Mouse (Mus musculus) embryonic fibroblast, embryonic 13.5 days (primary cell): ENCODE measurements around the gene Actr8.

Source experiments
- CTCF ChIP-seq: IDR thresholded peaks from 2 replicates; pipeline ENCODE4 v1.5.1; 2011; ENCODE audit warnings: mild to moderate bottlenecking, control low read depth, low read length, moderate library complexity, borderline replicate concordance; ENCODE audit not compliant: insufficient read depth
- POLR2A ChIP-seq: IDR thresholded peaks from 2 replicates; pipeline ENCODE4 v1.6.1; 2011; ENCODE audit warnings: low read depth, mild to moderate bottlenecking, control low read depth, low read length, moderate library complexity

DNA sequence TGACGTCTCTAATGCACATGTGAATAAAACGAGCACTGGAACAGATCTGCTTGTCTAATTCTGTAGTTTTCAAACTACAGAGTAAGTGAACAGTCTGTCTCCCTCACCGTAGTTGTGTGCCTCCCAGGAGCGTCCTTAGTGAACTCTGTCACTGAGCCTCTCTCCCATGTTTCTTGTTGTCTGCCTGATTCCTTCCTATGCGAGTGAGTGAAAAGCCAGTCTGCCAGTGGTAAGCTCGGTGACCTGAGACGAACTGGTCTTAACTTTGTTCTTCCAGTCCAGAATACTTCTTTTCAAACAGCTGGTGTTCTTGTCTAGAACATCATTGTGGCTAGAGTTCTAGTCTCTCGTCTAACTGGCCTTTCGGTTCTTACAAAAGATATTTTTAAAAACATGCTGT is 9.6 kb downstream of the Actr8 start:
- TF ChIP-seq CTCF (no peak), POLR2A (no peak)
